Mouse (Mus musculus) kidney, adult 8-10 months (tissue): Measurements from ENCODE around the gene Sema4b.
A peak's percentile ranks its signal among the peaks of the same experiment; 100 is the strongest.

Experiments used
- DNase-seq, 2 experiments: peaks; one replicate each; pipeline ENCODE4 v3.0.0; 2022

Gene Sema4b

DNA sequence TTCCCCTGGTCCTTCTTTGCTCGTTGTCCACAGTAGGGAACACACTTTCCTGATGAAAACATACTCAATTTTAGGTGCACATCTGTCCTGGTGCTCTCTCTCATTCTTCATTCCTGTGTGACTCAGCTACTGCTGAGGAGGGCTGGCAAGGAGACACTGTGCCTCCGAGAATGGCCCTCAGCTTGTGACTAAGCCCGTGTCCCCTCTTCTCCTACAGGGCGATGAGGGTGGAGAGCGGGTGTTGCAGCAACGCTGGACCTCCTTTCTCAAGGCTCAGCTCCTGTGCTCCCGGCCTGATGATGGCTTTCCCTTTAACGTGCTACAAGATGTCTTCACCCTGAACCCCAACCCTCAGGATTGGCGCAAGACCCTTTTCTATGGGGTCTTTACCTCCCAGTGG, 32.0 kb downstream of the Sema4b start:
- DNase-seq = no peak

DNA sequence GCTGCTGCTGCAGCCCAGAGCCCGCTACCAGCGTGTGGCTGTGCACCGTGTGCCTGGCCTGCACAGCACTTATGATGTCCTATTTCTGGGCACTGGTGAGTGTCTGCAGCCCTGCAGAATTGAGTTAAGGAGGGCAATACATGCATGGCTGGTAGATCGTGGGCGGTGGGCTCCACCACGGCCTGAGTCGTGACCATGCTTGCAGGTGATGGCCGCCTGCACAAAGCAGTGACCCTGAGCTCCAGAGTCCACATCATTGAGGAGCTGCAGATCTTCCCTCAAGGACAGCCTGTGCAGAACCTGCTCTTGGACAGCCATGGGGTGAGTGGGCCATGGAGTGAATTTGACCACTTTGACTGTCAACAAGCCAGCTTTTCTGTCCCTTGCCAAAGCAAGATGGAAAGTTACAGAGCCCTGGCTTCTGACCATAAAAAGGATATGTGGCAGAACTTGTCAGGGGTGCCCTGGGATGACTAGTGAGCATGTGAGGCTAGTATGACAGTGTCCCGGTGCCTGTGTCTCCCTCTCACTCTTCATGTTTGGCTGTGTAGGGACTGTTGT, 33.7 kb downstream of the Sema4b start:
- DNase-seq = no peak

DNA sequence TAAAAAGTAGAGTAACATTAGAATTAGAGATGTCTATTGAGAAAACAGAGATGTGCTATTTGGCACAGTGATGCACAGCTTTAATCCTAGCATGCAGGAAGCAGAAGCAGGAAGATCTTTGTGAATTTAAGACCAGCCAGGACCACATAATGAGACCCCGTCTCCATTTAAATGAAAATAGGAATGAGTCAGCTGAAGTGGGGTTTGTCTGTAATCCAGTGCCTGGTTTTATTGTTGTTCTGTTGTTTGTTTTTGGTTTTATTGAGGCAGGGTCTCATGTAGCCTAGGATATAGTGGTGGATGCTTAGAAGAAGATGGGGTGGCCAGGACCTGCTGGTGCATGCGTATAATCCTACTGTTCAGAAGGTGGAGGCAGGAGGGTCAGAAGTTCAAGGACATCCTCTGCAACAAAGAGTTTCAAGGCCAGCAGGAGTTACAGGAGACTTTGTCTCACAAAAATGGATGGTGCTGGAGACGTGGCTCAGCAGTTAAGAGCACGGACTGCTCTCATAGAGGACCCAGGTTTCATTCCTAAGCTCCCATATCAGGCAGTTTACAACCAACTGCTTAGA, 34.6 kb downstream of the Sema4b start:
- DNase-seq = no peak

DNA sequence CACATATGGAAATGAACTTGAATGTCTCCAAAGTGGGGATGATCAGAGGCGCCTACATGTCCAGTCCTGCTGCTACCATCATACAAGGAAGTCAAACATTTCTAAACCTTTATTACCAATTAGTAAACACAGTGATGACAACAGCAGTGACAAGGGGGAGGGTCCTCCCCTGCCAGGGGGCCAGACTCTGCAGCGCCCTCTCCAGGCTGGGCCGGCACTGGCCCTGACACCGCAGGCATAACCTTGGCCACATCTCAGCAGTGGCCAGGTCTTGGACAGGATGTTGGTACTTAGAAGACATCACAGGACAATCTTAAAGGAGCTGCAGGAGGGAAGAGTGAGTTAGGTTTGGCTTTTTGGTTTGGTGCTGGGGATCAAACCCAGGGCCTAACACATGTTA, 40.4 kb downstream of the Sema4b start:
- no peak for DNase-seq

DNA sequence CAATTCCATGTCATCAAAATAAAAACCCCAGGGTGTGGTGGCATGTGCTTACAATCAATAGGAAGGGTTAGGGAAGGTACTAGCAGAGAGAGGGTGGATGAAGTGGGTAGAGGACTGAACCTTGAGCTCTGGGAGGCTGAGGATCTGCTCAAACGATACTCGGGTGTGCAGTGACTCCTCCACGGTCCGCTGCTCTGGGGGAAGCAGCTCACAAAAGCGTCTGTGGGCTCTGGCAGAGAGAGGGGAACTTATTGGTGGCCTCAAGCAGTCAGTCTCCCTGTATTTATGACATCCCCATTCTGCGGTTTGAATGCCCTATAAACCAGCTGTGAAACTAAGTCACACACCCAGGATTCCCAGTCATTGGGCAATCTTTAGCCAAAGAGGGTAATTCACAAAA, 43.6 kb downstream of the Sema4b start:
- DNase-seq = peak in 1 of 2 experiments; percentile 38

DNA sequence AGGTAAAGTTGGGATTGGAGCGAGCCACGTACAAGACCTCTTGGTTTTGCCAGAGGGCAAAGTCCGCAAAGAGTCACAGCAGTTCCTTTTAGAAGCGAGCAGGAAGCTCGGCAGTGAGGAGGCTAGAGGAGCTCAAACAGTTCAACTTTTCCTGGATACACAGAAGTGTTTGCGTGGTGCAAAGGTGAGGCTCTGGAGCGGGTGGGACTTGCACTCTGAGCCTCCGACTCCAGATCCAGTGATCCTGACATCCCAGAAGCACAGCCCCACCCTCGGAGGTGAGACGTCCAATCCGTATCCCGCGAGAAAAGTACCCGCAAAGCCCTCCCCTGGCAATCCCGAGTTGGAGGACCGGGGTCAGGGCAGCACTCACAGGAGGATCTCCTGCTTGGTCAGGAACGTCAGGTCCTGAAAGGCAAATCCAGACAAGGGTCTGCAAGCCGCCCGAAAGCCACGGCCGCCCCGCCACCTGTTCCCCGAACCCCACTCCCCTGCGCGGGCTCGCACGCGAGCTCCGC, 45.4 kb downstream of the Sema4b start:
- DNase-seq = peak; percentile 80 to 82

DNA sequence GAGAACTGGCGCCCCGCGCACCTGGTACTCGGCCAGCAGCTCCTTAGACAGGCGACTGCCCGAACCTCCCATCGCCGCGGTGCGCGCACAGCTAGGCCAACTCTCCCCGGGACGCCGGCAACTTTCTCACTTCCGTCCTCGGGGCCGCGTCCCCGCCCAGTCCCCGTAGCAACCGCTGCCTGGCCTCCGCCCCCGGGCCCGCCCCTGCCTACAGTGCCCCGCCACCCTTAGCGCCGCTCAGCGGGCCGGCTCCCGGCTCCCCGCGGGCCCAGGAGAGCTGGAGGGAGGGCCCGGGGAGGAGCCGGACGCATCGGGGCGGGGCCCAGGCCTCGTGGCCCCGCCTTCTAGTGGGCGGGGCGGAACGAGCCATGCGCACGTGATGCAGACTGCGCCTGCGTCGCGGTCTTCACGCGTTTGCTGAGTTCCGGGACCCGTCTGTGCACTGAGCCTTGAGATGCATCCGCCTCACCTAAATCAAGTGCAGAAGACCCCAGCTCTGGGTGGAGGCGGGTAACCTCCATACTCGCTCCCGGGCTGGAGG, 45.9 kb downstream of the Sema4b start, which contains the start of the genes Cib1 and Gdpgp1:
Gene Cib1, minus strand, starts transcription at position 325 of the 541 bp plus-strand sequence.
Gene Gdpgp1, plus strand, starts transcription at position 377 of the 541 bp plus-strand sequence.
- DNase-seq = peak; percentile 97 to 98

DNA sequence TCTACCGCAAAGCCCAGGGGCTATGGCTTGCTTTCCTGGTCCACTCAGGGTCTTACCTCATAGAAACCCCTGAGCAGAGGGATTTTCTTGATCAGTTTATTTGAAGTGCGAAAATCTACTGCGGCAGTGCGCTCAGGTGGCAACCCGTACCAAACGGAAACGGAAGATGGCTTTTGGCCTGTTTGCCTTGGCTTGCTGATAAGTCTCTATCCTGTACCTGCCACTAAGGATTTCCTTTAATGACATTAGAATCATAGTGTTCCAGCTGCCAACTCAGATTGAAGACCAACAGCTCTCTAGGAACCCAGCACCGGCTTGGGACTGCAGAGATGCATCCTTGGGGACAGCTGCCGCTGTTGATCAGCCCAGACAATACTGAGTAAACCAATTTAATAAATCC, 47.2 kb downstream of the Sema4b start:
- DNase-seq = no peak

DNA sequence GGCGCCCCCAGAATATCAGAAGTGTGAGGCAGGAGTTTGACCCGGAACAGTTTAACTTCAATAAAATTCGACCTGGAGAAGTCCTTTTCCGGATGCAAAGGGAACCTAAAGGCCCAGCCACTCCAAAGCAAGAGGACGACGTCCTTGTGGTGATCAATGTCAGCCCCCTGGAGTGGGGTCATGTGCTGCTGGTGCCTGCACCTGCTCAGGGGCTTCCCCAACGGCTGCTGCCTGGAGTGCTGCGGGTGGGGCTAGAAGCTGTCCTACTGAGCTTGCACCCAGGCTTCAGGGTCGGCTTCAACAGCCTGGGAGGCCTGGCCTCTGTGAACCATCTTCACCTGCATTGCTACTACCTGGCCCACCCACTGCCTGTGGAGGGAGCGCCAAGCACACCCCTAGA, 51.9 kb downstream of the Sema4b start:
- DNase-seq = no peak

DNA sequence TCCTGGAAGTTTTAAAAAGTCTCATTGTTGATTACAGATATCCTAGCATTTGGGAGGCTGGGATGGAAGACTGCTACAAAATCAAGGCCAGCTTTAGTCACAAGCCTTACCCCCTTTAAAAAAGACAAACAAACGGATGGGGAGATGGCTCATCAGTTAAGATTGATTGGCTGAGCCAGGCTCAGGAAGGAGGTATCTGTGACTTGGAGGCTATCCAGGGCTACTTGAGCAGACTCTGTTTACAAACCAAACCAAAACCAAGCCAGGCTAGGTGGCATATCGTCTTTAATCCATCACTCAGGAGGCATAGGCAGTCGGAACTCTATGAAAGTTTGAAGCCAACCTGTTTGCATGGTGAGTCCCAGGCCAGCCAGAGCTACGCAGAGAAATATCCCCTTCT, 55.0 kb downstream of the Sema4b start:
- DNase-seq = no peak

DNA sequence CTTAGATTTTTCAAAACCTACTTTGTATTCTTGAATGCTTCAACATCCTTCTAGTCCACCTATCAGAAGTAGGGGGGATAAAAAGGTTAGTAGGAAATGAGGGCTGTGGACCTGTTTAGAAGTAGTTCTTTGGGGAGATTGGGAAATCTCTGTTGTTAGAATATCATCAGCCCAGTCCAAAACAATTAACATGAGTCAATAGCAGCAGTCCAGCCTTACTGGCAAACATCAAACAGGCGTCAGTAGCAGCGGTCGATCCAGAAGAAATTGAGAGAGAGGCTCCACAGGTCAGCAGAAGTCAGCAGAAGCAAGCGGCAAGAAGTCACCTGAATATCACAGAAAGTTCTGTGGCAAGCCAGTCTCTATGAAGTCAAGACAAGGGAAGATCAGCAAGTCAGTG, 58.2 kb downstream of the Sema4b start:
- no peak for DNase-seq

DNA sequence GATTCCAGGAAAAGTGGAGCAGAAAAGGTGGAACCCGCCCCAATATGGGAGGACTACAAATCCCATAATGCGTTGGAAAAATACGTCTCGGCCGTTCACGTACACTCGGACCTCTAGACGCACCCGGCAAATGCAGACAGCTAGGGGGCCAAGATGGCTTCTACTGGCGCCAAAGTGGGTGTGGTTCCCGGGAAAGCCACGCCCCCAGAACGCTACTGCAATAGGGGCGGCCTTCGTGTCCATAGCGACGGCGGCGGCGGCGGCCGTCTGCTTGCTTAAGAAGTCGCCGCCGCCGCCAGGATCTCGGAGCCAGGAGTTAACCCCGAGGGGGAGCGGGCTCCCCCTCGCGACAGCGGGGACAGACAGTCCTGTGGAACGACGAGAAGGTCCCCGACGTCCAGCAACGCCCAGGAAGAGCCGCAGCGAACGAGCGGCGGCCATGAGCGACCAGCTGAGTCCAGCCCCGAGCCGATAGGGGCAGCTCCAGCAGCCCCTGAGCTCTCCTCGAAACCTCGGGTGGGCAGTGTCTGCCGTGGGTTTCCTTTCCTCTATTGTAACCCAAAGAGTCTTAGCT, 59.6 kb downstream of the Sema4b start, which contains the start of gene Ttll13:
Gene Ttll13, plus strand, starts transcription at position 229 of the 574 bp plus-strand sequence.
- peak; percentile 98 for DNase-seq

DNA sequence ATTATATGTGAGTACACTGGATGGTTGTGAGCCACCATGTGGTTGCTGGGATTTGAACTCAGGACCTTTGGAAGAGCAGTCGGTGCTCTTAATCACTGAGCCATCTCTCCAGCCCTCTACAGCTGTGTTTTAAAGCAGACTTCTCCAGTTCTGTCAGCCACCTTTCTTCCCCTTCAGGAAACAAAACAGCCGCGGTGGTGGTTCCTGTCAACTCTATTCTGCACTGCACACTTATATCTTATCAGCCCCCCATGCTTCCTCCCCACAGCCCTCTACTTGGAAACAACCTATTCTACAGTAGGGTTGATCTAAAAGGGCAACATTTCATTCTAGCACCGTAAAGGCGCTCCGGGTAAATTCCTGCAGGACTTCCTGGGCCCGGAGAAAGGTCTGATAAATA, 60.2 kb downstream of the Sema4b start:
- no peak for DNase-seq

DNA sequence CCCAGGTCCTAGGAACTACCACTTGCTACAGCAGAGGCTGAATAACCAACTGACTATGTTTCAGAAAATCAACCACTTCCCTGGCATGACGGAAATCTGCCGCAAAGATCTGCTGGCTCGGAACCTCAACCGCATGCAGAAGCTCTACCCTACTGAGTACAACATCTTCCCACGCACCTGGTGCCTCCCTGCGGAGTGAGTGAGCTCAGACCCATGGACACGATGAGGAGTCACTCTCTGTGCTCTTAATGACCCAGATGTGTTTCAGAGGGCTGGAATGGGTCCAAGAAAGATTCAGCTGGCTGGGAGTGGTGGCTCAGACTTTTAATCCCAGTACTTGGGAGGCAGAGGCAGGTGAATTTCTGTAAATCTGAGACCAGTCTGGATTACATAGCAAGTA, 65.8 kb downstream of the Sema4b start:
- no peak for DNase-seq

DNA sequence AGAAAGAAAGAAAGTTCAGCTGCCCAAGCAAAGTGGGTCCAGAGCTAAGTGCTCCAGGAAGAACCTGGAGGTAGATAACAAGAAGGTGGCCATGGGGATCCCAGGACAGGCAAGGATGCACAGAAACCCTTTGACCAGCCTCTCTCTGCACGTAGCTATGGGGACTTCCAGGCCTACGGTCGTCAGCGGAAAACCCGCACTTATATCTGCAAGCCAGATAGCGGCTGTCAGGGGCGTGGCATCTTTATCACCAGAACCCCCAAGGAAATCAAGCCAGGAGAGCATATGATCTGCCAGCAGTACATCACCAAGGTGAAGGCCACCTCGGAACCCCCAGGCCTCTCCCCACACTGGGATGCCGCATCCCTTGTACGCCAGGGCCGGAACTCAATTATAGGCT, 66.2 kb downstream of the Sema4b start:
- DNase-seq = no peak

DNA sequence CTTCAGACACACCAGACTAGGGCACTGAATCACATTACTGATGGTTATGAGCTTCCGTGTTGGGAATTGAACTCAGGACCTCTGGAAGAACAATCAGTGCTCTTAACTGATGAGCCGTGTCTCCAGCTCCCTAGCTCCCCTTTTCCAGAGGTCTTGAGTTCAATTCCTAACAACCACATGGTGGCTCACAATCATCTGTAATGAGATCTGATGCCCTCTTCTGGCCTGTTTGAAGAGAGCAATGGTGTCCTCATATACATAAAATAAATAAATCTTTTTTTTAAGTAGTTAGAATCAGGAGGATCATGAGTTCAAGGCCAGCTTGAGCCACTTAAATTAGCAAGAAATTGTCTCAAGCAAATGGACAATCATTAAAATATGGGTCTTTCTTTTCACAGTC, 69.3 kb downstream of the Sema4b start:
- no peak for DNase-seq

DNA sequence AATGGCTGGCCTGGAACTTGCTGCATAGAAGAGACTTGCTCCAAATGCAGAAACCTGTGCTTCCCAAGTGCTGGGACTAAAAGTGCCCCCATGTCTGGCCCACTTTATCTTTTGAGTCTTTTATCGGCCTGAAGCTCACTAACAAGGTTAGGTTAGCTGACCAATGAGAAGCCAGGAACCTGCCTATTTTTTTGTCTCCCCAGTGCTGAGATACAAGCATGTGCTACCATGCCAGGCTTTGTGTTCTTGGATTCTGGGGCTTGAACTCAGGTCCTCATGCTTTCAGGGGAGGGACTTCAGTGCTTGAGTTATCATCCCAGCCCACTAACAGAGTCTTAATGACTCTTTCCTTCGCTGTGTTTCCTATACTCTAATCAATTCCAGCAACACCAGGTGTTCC, 71.1 kb downstream of the Sema4b start:
- DNase-seq = no peak

DNA sequence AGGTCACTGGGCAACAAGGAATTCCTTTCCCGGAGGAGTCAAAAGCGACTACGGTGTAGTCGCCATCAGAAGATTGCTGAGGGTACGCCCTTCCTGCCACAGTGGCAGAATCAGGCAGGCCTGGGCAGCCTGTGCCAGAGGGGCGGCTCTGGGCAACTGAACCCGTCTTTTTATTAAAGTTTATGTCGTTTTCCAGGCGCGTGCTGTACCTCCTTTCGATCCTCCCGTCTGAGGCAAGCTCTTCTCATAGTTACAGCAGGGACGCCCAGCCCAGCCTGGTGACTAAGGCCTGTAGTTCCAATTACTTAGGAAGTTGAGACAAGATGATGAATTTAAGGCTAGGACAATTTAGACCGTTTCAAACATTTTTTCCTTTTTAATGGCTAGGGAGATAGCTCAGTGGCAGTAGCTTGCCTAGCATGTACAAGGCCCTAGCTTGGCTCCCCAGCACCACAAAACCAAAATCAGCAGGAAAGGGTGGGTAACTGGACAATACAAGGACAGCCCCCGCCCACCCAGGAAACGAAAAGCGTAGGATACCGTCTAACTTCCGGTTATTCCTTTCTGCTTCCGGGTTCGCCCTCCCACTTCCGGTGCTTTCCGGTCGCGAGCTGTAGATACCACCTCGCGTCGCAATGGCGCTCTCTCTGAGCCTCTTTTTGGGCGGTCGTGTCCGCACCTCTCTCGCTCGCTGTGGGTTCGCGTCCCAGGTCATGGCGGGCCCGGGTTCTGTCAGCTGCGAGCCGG, 74.2 kb downstream of the Sema4b start, which contains the start of gene Ngrn:
Gene Ngrn, plus strand, starts transcription at position 591 of the 747 bp plus-strand sequence.
- DNase-seq = peak; percentile 87 to 89

DNA sequence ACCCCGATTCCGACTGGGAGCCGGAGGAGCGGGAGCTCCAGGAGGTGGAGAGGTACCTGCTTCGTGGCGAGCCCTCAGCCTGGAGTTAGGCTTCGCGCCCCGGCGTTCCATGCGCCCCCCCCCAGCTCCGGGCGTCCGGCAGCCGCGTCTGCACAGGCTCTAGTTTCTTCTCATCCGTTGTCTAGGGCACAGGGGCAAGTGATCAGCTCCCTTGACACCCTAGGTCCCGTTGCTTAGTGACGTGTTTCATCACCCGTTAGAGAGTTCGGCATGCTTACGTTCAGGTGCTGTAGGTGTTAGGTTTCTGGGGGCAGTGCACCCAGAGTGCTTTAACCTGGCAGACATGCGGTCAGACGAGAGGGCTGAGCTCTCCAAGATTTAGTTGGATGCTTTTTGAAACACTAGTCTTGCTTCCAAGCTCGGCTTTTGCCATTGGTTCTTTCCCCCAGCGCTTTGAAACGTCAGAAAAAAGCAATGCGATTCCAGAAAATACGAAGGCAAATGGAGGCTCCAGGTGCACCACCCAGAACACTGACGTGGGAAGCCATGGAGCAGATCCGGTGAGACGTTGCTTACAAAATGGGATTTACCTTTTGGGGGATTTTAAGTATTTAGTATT, 74.8 kb downstream of the Sema4b start:
- DNase-seq = no peak

DNA sequence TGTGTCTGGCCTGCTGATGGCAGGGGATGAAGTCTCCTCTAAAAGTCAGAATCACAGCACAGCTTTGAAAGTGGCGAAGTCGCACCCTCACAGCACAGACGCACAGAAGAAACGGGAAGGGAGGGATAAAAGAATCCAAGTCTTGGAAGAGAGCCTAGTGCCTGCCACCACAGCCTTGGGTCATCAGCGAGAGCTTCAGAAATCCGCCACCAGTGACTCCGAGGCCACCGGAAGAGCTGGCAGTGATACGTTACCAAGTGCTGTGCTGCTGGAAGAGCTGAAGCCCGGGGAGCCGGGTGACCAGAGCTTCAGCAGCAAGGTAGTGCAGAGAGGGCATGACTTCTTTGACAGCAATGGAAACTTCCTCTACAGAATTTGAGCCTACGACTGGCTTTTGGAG, 78.0 kb downstream of the Sema4b start:
- no peak for DNase-seq

DNA sequence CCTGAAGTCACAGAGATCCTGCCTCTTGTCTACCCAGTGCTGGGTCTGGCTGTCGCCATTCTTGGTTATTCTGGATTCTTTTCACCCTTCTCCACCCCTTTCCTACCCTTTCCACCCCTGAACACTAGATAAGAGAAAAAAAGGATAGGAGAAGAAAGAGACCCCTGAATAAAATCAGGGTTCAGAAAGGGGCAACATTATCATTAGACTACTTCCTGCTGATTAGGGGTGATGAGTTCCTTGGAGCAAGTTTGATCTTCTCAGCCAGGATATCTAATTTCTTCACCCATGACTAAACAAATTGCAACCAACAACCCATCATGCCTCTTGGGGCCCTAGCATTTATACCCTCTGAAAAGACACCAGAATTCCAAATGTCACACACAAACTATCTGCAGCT, 81.1 kb downstream of the Sema4b start:
- no peak for DNase-seq

DNA sequence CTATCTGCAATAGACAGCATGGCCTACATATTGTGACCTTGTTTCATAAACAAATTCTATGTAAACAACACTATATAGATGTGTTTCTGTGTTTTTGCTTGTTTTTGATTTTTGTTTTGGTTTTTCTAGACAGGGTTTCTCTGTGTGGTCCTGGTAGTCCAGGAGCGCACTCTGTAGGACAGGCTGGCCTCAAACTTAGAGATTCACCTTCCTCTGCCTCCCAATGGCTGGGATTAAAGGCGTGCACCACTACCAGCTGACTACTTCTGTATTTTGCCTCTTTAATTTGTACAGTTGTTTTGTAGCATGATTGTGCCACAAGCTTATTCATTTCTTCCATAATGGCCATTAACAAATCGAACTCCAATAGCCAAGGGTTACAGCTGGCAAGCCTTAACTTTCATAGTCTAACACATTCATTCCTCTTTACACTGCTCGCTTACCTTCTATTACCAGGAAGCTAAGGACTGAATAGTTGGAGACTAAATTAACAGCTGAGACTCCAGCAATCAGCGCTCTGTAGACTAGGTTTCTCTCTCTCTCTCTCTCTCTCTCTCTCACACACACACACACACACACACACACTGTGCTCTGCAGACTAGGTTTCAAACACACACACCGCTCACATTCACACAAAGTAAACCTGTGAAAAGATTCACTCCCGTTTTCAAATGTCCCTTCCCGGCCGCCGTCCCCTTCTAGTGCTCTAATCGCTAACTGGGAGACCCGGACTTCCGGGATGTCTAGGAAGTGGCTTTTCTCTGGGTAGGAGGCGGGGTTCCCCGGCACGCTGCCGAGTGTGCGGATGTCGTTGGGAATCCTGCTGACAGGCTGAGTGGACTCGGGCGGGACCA, 82.5 kb downstream of the Sema4b start, which contains the start of gene Vps33b:
Gene Vps33b, plus strand, starts transcription at position 753 of the 854 bp plus-strand sequence.
- peak; percentile 94 to 98 for DNase-seq
